Mouse (Mus musculus) limb, embryonic 10.5 days (tissue): ENCODE results near the gene Tmc3. TPM values are rescaled to one million over a fixed set of nuclear protein-coding genes. Genes with fewer than 3 reads are reported as not detected.
A peak's percentile ranks its signal among the peaks of the same experiment; 100 is the strongest.

ENCODE experiments used
- DNase-seq: peaks from one replicate; pipeline ENCODE4 v3.0.0-alpha.2; 2017; ENCODE audit warnings: low spot score
- H3K27ac ChIP-seq: fragments of 300-500 bp; sonication (generic); 2 replicates; pipeline ENCODE4 v1.5.1; 2016; ENCODE audit warnings: mild to moderate bottlenecking
- H3K27me3 ChIP-seq: fragments of 300-500 bp; sonication (generic); 2 replicates; pipeline ENCODE4 v1.6.1; 2016; ENCODE audit warnings: low read depth, mild to moderate bottlenecking; ENCODE audit not compliant: poor library complexity, severe bottlenecking
- H3K36me3 ChIP-seq: fragments of 300-500 bp; sonication (generic); 2 replicates; pipeline ENCODE4 v1.6.1; 2016; ENCODE audit warnings: mild to moderate bottlenecking, moderate library complexity
- H3K4me1 ChIP-seq: fragments of 300-500 bp; sonication (generic); 2 replicates; pipeline ENCODE4 v1.6.1; 2016
- H3K4me3 ChIP-seq: fragments of 300-500 bp; sonication (generic); 2 replicates; pipeline ENCODE4 v1.5.1; 2016; ENCODE audit warnings: mild to moderate bottlenecking, moderate library complexity
- H3K9me3 ChIP-seq: fragments of 300-500 bp; sonication (generic); replicated peaks from 2 replicates; pipeline ENCODE4 v1.6.1; 2016; ENCODE audit warnings: mild to moderate bottlenecking
- WGBS: fragments of 180-500 bp; shearing (Covaris S2); methylation state at CpG from one replicate; pipeline ENCODE4 v1.1.7; 2016; 5-methylcytosine and 5-hydroxymethylcytosine counted together
- polyA plus RNA-seq: library from polyadenylated mRNA; unstranded; fragments of >200 nt; fragmentation: Nextera tagmentation; extraction: Ambion mirVana; gene quantifications from 2 replicates; pipeline ENCODE4 v1.2.1, GENCODE M21; 2016

Tmc3 gene
- polyA plus RNA-seq, 1 experiment from 2014 or later = 0.66 TPM

GRCm38 (mm10) chr7:83653605-83654051 lies 68.9 kb downstream of the Tmc3 start:
- Histone ChIP-seq H3K9me3 (no peaks in the 10 kb centered on the region), H3K36me3 (no peaks in the 10 kb centered on the region), H3K4me3 (no peak overlapping the region), H3K4me1 (peaks cover 5% of the 10 kb centered on the region), H3K27me3 (no peaks in the 10 kb centered on the region), H3K27ac (no peak overlapping the region)
- DNase-seq = no peak
- WGBS = 80% methylated on average over 2 of the region's 2 CpGs

GRCm38 (mm10) chr7:83654196-83654595 lies 69.5 kb downstream of the Tmc3 start:
- 86% methylated on average over 2 of the region's 2 CpGs for WGBS

GRCm38 (mm10) chr7:83654938-83655630 lies 70.4 kb downstream of the Tmc3 start:
- peak overlapping the region; percentile 40; the same call in 1 of the 2 replicates for H3K27ac ChIP-seq
- H3K27me3 ChIP-seq = no peaks in the 10 kb centered on the region
- H3K9me3 ChIP-seq = no peaks in the 10 kb centered on the region
- 53% methylated on average over 5 of the region's 5 CpGs for WGBS
- no peak overlapping the region for H3K4me3 ChIP-seq
- H3K36me3 ChIP-seq = no peaks in the 10 kb centered on the region
- no peak for DNase-seq
- peaks cover 5% of the 10 kb centered on the region for H3K4me1 ChIP-seq

More at GRCm38 (mm10) chr7:83654196-83654595, 69.5 kb downstream of the Tmc3 start:
- no peaks in the 10 kb centered on the region for H3K27me3 ChIP-seq
- no peak overlapping the region for H3K4me3 ChIP-seq
- DNase-seq = no peak
- H3K9me3 ChIP-seq = no peaks in the 10 kb centered on the region
- H3K27ac ChIP-seq = no peak overlapping the region
- peaks cover 5% of the 10 kb centered on the region for H3K4me1 ChIP-seq
- no peaks in the 10 kb centered on the region for H3K36me3 ChIP-seq

DNA sequence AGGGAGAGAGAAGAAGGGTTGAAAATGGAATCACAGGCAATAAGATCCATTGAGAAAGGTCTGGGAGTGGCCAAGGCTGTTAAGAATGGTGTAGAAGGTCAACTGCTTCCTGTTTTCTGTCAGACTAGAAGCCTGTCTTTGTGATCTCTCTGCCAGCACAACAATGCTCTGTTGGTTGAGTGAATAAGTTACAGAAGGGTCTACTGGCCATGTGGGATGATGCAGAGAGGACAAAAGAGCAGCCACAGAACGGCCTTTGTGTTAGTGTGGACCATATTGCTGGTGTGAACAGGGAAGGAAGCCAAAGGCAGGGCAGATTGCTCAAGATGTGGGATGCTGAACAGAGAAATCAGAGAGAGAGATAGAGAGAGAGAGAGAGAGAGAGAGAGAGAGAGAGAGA lies 74.0 kb downstream of the Tmc3 start:
- H3K4me1 ChIP-seq = peaks cover 5% of the 10 kb centered on the region
- whole genome bisulfite sequencing = 89% methylated on average over 1 of the region's 1 CpGs
- no peaks in the 10 kb centered on the region for H3K9me3 ChIP-seq
- H3K27ac ChIP-seq = no peak overlapping the region
- DNase-seq = no peak
- H3K36me3 ChIP-seq = no peaks in the 10 kb centered on the region
- H3K4me3 ChIP-seq = no peak overlapping the region
- H3K27me3 ChIP-seq = no peaks in the 10 kb centered on the region

GRCm38 (mm10) chr7:83659159-83660065 lies 74.7 kb downstream of the Tmc3 start:
- 85% methylated on average over 9 of the region's 9 CpGs for WGBS
- no peaks in the 10 kb centered on the region for H3K27me3 ChIP-seq

GRCm38 (mm10) chr7:83660273-83660691 lies 75.6 kb downstream of the Tmc3 start:
- no peak for DNase-seq
- Histone ChIP-seq H3K36me3 (no peaks in the 10 kb centered on the region), H3K27ac (no peak overlapping the region), H3K4me1 (peaks cover 2% of the 10 kb centered on the region), H3K9me3 (no peaks in the 10 kb centered on the region), H3K27me3 (no peaks in the 10 kb centered on the region), H3K4me3 (no peak overlapping the region)
- 92% methylated on average over 11 of the region's 11 CpGs for WGBS

More at GRCm38 (mm10) chr7:83659159-83660065, 74.7 kb downstream of the Tmc3 start:
- Histone ChIP-seq H3K4me1 (peaks cover 5% of the 10 kb centered on the region), H3K4me3 (no peak overlapping the region), H3K36me3 (no peaks in the 10 kb centered on the region), H3K27ac (no peak overlapping the region), H3K9me3 (no peaks in the 10 kb centered on the region)
- no peak for DNase-seq

DNA sequence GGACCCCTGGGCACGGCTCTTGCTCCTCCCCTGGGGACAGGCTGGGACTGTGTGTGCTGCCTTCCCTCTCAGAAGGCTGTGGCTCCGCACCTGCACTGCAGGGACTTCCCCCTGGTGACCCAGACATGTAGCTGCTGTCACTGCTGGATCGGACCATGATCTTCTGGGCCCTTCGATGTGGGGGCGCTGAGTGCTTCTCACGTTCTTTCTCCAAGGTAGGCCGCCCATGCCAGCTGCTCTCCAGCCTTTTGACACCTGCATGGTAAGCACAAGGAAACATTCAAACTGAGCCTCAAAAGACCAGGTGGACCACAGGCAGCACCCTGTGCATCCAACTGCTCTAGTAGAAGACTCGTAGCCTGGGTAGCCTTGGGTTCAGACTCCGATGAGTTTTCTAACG lies 76.3 kb downstream of the Tmc3 start:
- Histone ChIP-seq H3K4me3 (no peak overlapping the region), H3K36me3 (no peaks in the 10 kb centered on the region), H3K4me1 (no peaks in the 10 kb centered on the region), H3K9me3 (no peaks in the 10 kb centered on the region), H3K27ac (no peak overlapping the region), H3K27me3 (no peaks in the 10 kb centered on the region)
- WGBS = 90% methylated on average over 10 of the region's 10 CpGs
- DNase-seq = no peak

GRCm38 (mm10) chr7:83661763-83662162 lies 77.0 kb downstream of the Tmc3 start:
- no peaks in the 10 kb centered on the region for H3K9me3 ChIP-seq
- 94% methylated on average over 3 of the region's 3 CpGs for WGBS
- H3K4me1 ChIP-seq = no peaks in the 10 kb centered on the region

DNA sequence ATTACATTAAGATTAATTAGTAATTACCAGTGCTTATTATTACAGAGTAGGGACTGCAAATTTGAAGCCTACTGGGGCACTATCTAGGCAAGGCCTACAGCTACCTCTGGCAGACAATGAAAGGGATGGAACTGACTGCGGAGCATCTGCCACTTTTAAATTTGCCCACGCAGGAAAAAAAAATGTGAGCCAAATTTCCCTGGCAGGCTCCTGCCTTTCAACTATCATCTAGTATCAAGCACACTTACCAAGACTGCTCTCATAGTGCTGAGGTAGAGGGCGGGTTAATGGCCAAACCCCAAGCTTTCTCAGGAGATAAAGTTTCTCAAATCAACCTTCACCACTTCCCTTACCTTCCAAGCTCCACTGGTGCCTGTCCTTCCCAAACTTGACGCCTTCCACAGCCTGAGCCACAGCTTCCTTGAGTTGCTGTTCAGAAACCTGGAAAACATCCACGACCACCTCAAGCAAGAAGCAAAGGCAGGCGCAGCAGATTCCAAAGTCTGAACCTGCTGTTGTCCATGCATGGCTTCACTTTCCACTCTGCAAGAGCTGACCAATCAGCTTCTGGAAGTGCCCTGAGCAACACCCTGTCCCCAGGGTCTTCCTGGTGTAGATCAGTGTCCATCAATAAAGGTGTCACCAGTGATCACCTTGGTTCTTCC lies 78.1 kb downstream of the Tmc3 start:
- no peak overlapping the region for H3K27ac ChIP-seq
- 87% methylated on average over 6 of the region's 6 CpGs for WGBS
- H3K27me3 ChIP-seq = no peaks in the 10 kb centered on the region
- H3K36me3 ChIP-seq = no peaks in the 10 kb centered on the region
- H3K4me3 ChIP-seq = no peak overlapping the region
- H3K4me1 ChIP-seq = no peaks in the 10 kb centered on the region
- H3K9me3 ChIP-seq = no peaks in the 10 kb centered on the region
- no peak for DNase-seq

More at GRCm38 (mm10) chr7:83661763-83662162, 77.0 kb downstream of the Tmc3 start:
- Histone ChIP-seq H3K4me3 (no peak overlapping the region), H3K27me3 (no peaks in the 10 kb centered on the region), H3K36me3 (no peaks in the 10 kb centered on the region), H3K27ac (no peak overlapping the region)
- DNase-seq = no peak

DNA sequence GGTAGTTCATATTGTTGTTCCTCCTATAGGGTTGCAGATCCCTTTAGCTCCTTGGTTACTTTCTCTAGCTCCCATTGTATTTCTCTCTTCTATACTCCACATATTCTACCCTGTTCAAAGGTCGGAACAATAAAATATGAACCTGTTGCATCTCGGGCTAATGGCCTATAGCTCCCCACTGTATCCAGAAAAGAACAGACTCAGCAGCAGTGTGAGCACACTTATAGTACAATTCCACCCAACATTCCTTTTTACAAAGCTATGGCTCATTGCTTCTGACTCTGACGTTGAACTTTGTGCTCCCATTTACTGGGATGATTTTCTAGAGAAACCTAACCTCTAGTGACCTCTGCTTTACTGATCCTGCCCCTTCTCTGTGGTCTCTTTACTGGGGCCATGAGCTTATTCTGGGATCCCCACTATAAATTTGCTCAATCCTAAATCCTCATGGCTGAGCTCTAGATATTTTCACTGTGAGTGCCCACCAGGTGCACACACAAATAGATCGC lies 81.4 kb downstream of the Tmc3 start:
- DNase-seq = no peak
- H3K27ac ChIP-seq = no peak overlapping the region

DNA sequence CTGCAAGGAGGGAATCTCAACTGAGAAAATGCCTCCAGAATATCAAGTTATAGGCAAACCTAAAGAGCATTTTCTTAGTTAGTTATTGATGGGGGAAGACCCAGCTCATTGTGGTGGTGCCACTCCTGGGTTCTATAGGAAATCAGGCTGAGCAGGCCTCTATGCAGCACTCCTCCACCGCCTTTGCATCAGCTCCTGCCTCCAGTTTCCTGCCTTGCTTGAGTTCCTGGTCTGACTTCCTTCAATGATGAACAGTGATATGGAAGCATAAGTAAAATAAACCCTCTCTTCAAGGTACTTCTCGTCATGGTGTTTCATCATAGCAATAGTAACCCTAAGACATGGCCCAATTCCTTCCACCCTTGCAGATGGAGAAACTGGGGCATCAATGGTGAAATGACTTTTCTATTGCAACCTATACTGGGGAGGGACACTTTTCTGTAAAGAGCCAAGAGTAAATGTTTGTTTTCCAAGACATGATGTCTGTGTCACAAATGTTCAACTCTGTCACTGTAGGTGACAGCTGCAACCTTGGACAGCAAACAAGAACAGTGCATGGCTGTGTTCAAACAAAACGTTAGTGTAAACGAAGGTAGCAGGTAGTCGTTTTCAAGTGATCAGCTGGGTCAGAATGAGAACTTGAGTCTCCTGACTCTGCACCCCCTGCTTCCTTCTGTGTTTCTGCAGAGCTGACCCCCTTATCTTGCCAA lies 83.4 kb downstream of the Tmc3 start:
- H3K27ac ChIP-seq = no peak overlapping the region

More for the DNA sequence above, 81.4 kb downstream of the Tmc3 start:
- Histone ChIP-seq H3K4me3 (no peak overlapping the region), H3K9me3 (no peaks in the 10 kb centered on the region), H3K36me3 (no peaks in the 10 kb centered on the region), H3K27me3 (no peaks in the 10 kb centered on the region), H3K4me1 (no peaks in the 10 kb centered on the region)
- 93% methylated on average over 4 of the region's 4 CpGs for WGBS

GRCm38 (mm10) chr7:83668724-83669123 lies 84.0 kb downstream of the Tmc3 start:
- 16% methylated on average over 1 of the region's 1 CpGs for WGBS
- Histone ChIP-seq H3K36me3 (no peaks in the 10 kb centered on the region), H3K4me1 (no peaks in the 10 kb centered on the region), H3K27ac (no peak overlapping the region), H3K4me3 (no peak overlapping the region), H3K27me3 (no peaks in the 10 kb centered on the region), H3K9me3 (no peaks in the 10 kb centered on the region)
- peak; percentile 70 for DNase-seq

More for the DNA sequence above, 83.4 kb downstream of the Tmc3 start:
- H3K9me3 ChIP-seq = no peaks in the 10 kb centered on the region
- 83% methylated on average over 5 of the region's 5 CpGs for WGBS
- no peaks in the 10 kb centered on the region for H3K4me1 ChIP-seq
- no peaks in the 10 kb centered on the region for H3K36me3 ChIP-seq
- no peak overlapping the region for H3K4me3 ChIP-seq
- DNase-seq = no peak
- no peaks in the 10 kb centered on the region for H3K27me3 ChIP-seq
